Mouse (Mus musculus) G1E (cell line): Measurements from ENCODE around the gene Dop1b.

Experiments used
- CTCF ChIP-seq: IDR thresholded peaks from 2 replicates; pipeline ENCODE4 v1.5.1; 2012; ENCODE audit warnings: low read depth, low read length, inconsistent platforms, mixed read lengths
- GATA1 ChIP-seq: IDR thresholded peaks from 2 replicates; pipeline ENCODE4 v1.6.1; 2012; ENCODE audit warnings: borderline replicate concordance, low read length, inconsistent platforms, mixed read lengths
- GATA2 ChIP-seq: IDR thresholded peaks from 2 replicates; pipeline ENCODE4 v1.6.1; 2012; ENCODE audit warnings: low read depth, low read length, inconsistent platforms, borderline replicate concordance

DNA sequence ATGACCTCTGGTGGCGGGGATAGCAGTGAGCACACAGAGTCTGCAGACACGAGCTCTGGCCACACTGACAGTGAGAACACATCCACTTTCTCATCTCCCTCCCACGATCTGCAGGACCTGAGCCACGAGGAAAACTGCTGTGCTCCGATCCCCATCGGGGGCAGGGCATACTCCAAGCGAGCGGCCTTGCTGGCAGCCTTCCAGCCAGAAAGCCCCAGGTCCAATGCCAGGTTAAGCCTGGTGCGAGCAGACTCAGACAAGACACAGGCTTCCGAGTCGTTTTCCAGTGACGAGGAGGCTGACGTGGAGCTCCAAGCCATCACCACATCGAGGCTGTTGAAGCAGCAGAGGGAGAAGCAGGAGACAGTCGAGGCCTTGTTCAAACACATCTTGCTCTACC, 57.9 kb downstream of the Dop1b start:
- no peak for TF ChIP-seq CTCF
- no peak for TF ChIP-seq GATA1
- no peak for TF ChIP-seq GATA2
